Mouse (Mus musculus): ENCODE measurements around the gene Rnf145. TPM values are rescaled to one million over a fixed set of nuclear protein-coding genes. Genes with fewer than 3 reads are reported as not detected.

Rnf145 gene
- total RNA-seq (2021), result 10 to 100 TPM; 92.1 to 93.9 TPM
- long read RNA-seq, experiment 1, transcript Rnf145-201 (11 exons, 3,570 nt), result major isoform, 109 of 140 reads
- long read RNA-seq, experiment 1, partial matches to known transcripts, result 19 of 140 reads
- long read RNA-seq, experiment 1, other reads (novel, unspliced or antisense), result 12 of 140 reads
- long read RNA-seq, experiment 2, transcript Rnf145-201 (11 exons, 3,570 nt), result major isoform, 71 of 91 reads
- long read RNA-seq, experiment 2, partial matches to known transcripts, result 11 of 91 reads
- long read RNA-seq, experiment 2, other reads (novel, unspliced or antisense), result 9 of 91 reads

- DNase-seq (ENCODE audit: low spot score in 2 of 2), result peak; percentile 70 to 81
Observed at GRCm38 (mm10) chr11:44518281-44519095, at the start of gene Rnf145. Gene Rnf145, plus strand, starts transcription at chr11:44518964.

DNA sequence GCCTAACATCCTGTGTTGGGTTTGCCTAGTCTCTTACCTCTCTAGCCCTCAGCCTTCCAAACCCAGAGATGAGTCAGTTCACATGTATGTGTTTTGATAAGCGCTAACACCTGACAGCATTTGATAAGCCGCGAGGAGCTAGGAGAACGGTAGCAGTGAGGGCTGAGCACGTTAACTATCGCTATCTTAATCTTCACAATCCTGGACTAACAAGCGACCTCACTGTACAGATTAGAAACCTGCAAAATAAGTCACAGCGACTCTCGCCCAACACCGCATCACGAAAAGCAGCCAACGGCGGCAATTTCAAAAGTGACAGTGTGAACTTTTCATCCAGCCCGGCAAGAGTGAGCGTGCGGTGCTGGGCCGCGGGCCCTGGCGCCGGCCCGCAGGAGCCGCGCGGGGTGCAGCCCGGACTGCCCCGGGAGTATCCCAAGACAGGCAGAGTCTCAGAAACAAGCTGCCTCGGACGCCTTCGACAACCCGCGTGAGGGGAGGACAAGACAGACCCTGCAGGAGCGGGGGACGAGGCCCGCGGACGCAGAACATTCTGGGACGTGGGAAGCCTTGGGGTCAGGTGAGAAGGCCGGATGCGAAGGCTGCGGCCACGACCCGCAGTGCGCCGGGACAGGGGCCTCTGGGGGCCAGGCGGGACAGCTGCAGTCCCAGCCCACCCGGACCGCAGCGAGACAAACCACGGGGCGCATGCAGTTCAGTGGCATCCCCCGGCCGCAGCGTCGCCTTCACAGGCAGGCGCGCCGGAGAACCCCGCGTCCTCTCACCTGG lies 48.9 kb upstream of the Rnf145 start:
- no peak for DNase-seq (ENCODE audit: low spot score in 2 of 2)

- peak; percentile 93 for DNase-seq (ENCODE audit: low spot score in 2 of 2)
Observed at GRCm38 (mm10) chr11:44470432-44471336, 48.1 kb upstream of the Rnf145 start, which contains the start of gene Ublcp1. Gene Ublcp1, minus strand, starts transcription at chr11:44470498.

GRCm38 (mm10) chr11:44471337-44471995 lies 47.3 kb upstream of the Rnf145 start:
- DNase-seq (ENCODE audit: low spot score in 2 of 2), result no peak

GRCm38 (mm10) chr11:44475467-44475866 lies 43.3 kb upstream of the Rnf145 start:
- no peak for DNase-seq (ENCODE audit: low spot score in 2 of 2)

GRCm38 (mm10) chr11:44476445-44476844 lies 42.3 kb upstream of the Rnf145 start:
- DNase-seq (ENCODE audit: low spot score in 2 of 2), result no peak

DNA sequence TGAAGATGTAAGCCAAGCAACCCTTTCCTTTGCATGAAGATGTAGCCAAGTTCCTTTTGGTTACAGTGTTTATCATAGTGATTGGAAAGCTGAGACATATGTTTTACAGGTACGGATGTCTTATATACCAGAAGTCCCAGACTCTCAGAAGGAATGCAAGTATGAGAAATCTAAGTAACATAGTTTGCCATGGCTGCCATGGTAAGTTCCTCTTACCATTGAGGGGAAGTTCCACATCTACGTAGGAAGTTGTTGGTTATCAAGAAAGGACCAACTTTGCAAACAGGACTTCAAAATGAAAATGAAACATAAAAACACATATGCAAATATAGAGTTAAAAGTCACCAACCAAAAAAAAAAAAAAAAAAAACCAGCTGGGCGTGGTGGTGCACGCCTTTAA lies 40.4 kb upstream of the Rnf145 start:
- no peak for DNase-seq (ENCODE audit: low spot score in 2 of 2)

GRCm38 (mm10) chr11:44480246-44480645 lies 38.5 kb upstream of the Rnf145 start:
- no peak for DNase-seq (ENCODE audit: low spot score in 2 of 2)

- no peak for DNase-seq (ENCODE audit: low spot score in 2 of 2)
Observed at GRCm38 (mm10) chr11:44485089-44485736, 33.6 kb upstream of the Rnf145 start.

GRCm38 (mm10) chr11:44489117-44489516 lies 29.6 kb upstream of the Rnf145 start:
- no peak for DNase-seq (ENCODE audit: low spot score in 2 of 2)

DNA sequence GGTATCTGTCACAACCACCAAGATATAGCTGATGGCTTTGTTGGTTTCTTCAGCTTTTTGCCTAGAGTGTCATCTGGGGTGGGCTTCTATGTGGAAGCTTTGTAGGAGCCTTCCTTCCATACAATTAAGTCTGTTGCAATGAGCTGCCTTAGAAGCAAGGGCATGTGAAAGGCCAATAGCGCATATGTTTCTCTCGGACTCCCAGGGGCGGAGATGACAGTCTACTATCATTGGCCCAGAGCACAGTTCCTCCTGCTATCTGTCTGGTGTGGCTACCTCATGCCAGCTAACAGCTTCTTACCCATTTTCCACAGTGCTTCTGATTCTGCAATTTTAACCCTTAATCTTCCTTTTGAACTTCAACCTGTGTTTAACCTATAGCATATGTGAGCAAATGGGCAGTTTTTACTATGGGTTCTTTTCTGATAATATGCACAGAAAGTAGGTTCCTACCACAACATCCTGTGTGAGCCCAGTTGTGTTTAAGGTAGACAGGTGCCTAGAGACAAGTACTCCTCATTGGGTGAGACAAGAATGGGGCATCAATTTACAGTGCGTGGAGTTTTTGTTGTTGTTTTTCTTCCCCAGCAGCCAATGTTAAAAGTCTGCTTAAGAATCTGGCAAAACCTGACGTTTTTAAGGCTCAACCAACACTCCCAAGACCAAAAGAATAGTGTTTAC lies 24.0 kb upstream of the Rnf145 start:
- no peak for DNase-seq (ENCODE audit: low spot score in 2 of 2)

DNA sequence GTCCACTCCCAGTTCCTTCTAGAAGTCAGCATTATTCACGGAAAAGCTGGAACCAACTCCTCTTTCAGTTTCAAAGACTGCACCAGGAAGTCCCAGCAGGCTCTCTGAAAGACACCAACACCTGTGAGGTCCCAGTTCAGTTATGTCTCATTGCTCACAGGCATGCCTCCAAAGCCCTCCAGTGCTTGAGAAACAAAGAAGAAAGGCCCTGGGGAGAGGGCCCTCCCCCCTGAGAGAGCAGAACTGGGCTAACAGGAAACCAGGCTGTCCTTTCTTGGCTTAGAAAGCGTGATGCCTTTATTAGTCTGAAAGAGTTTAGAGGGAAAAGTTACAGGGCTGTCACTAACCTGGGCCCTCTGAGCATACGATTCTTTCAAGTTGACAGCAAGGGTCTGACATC lies 22.5 kb upstream of the Rnf145 start:
- no peak for DNase-seq (ENCODE audit: low spot score in 2 of 2)

DNA sequence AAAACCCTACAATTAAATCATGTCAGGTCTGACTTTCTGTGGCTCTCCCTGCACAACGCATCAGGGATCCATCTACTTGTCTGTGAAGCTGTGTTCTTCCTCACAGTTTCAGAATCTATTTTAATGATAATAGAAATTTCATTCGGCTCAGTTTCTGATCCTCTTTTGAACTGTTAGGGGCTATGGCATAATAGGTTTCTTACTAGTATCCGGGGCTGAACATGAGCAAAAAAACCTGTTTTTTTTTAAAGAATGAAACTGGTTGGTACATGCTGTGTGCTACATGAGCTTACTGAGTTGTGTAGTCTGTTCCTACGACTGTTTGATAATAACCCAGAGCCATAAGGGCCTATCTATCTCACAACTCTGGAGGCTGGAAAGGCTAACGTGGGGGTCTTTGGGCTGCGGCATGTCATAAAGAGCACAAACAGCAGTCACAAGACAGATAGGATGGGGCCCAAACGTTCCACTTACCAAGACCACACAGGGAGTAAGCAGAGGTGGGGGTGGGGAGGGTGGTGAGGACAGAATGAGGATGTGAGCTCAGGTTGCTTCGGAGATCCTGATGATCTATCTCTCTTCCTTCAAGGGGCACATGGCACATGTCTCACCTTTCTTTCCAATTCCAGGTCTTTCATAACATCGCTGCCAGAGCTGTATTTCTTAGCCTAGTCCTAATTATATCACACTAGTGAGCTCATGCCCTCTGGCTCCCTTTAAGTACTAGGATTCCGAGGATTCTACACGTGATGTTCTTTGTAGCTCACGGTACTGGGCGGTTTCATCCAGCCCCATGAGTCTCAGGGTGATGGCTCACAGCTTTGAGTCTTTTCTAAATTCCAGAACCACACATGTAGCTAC lies 20.1 kb upstream of the Rnf145 start:
- no peak for DNase-seq (ENCODE audit: low spot score in 2 of 2)

- no peak for DNase-seq (ENCODE audit: low spot score in 2 of 2)
Observed at GRCm38 (mm10) chr11:44500966-44501365, 17.8 kb upstream of the Rnf145 start.

DNA sequence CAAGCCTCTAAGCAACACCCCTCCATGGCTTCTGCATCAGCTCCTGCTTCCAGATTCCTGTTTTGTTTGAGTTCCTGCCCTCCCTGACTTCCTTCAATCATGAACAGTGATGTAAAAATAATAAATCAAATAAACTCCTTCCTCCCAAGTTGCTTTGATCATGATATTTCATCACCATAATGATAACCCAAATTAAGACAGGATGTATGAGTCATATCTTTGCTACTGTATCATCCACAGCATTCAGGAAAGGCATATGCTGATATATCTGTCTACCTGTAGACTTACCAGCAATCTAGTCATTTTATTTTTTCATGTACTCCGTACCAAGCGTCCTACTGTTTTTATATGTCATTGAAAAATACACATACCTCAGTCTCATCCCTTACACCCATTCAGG lies 17.3 kb upstream of the Rnf145 start:
- DNase-seq (ENCODE audit: low spot score in 2 of 2), result no peak

DNA sequence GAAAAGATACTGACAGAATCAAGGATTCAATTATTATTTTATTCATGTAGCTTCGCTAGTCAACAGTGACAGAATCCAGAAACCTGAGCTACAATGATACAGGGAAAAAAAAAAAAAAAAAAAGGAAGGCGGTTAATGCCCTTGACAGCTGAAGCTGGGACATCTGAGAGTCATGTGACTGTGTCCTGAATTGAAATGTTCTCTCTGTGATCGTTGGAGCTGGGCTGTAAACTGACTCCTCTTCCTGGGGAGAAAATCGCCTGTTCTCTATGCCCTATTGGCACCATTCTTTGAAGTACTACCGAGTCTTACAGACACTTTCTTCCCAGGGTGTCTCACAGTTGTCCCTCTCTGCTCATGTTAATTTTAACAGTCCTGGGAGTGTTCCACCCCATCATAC lies 15.8 kb upstream of the Rnf145 start:
- DNase-seq (ENCODE audit: low spot score in 2 of 2), result no peak

DNA sequence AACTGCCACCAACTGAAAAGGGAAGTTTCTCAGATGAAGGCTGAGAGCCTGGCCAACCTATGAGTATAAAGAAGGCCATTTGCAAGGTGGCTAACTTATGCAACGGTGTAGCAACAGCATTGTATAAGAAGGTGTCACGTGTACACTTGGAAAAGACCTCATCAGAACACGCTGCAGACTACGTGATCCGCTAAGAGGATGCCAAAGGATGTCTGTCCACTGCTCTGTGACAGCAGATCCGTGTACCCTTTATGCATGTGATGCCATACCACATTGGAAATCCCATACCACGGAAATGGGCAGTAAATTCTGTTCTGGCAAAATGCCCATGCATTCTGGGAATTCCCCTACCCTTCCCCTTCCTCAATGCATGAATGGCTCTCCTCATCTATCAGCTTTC lies 14.6 kb upstream of the Rnf145 start:
- no peak for DNase-seq (ENCODE audit: low spot score in 2 of 2)

- DNase-seq (ENCODE audit: low spot score in 2 of 2), result no peak
Observed at GRCm38 (mm10) chr11:44504761-44505160, 14.0 kb upstream of the Rnf145 start.

Data from left cerebral cortex, adult 18-20 months (tissue).